Mouse (Mus musculus): Measurements from ENCODE around the gene Vmn1r81.

Gene Vmn1r81

GRCm38 (mm10) chr7:12268169-12268568, at the start of gene Vmn1r81:
Gene Vmn1r81 (minus strand): TSS chr7:12268269.
- no peak for DNase-seq (ENCODE audit: low spot score)

- DNase-seq (ENCODE audit: low spot score) = no peak
Measured at GRCm38 (mm10) chr7:12300130-12300529, 32.1 kb upstream of the Vmn1r81 start, which contains the start of gene Vmn1r82. Gene Vmn1r82 (plus strand): TSS chr7:12300430.

GRCm38 (mm10) chr7:12204141-12204540, 63.9 kb downstream of the Vmn1r81 start:
- DNase-seq (ENCODE audit: low spot score) = no peak
